Mouse (Mus musculus): ENCODE measurements around the gene Elavl4. TPM values are rescaled to one million over a fixed set of nuclear protein-coding genes. Genes with fewer than 3 reads are reported as not detected.
A peak's percentile ranks its signal among the peaks of the same experiment; 100 is the strongest.

Gene Elavl4
- polyA plus RNA-seq (2014; fragmentation: Nextera tagmentation; extraction: Ambion mirVana) = 317 and 378 TPM in 2 replicates

DNA sequence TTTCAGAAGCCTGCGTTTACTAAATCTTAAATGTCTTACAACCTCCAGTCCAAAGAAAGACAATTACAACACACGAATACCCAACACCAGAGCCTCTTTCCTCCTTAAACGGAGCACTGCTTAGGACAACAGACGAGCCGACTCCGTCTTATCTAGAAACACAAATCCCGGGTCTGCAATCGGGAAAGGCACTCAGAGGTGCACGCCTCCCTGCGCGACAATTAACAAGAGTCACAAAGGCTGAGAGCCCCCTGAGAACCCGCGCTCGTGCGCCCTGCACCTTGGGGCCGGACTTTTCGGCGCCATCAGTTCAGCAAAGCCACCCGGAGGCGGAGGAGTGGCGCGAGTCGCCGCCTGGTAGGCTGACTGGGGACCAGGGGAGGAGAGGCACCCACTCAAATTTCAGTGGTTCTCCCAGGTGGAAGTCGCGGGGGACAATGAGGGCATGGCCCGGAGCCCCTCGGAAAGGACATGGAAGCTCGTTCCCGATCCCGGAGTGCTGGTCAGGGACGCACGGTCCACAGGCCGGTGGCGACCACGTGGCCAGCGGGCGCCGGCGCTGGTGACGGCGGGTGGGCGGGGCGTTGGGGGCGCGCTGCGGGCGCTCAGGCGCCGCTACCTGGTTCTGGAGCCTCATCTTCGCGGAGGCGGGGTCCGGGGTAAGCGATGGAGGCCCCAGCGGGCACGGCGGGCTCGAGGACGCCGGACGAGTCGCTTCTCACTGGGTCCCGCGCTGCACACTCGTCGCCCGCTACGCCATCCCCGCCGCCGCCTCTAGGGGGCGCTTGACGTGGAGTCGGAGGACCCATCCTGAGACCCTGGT is at the start of gene Elavl4:
Gene Elavl4, minus strand, starts transcription at position 732 of the 823 bp plus-strand sequence.
- Histone ChIP-seq H3K4me1 (ENCODE audit: control insufficient read depth, insufficient read depth, low read length) (no peaks in the 10 kb centered on the region), H3K36me3 (ENCODE audit: control insufficient read depth, insufficient read depth, low read length) (no peaks in the 10 kb centered on the region), H3K9me3 (ENCODE audit: control insufficient read depth, low read length) (no peaks in the 10 kb centered on the region), H3K4me2 (ENCODE audit: low read depth) (peak within 1 kb of the TSS; percentile 80), H3K27me3 (ENCODE audit: control insufficient read depth, insufficient read depth, low read length) (no peaks in the 10 kb centered on the region), H3K4me3 (ENCODE audit: low read depth, low read length) (peak within 1 kb of the TSS; percentile 62), H3K9ac (ENCODE audit: low read length) (peak within 1 kb of the TSS; percentile 83), H3K27ac (ENCODE audit: low read depth, low read length) (peak within 1 kb of the TSS; percentile 76)
- DNase-seq (ENCODE audit: low spot score) = peak; percentile 93
- ATAC-seq (ENCODE audit: insufficient read depth, low FRiP score, low TSS enrichment) = peak; percentile 96
- WGBS = under 1% methylated on average over 75 of the region's 75 CpGs

DNA sequence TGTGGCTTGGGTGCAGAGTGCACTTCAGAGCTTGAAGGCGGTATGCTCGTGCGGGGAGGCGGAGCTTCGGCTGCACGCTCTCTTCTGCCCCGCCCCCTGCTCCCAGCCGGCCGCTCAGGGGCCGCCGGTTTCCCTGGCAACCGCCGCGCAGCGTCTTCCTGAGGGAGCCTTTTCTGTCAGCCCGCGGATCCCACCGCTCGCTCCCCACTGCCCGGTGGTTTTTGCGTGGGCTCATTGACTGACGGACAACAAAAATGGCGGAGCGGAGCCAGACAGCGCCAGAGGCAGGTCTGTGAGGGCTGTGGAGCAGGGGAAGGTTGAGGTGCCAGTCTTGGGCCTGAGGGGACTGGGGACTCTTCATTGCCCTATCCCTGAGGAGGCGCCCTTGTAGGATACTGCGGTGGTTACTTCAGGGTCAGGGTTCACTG is 45.9 kb upstream of the Elavl4 start, which contains the start of gene Agbl4:
Gene Agbl4, plus strand, starts transcription at position 44 of the 428 bp plus-strand sequence.
- Histone ChIP-seq H3K4me3 (ENCODE audit: low read depth, low read length) (peak within 1 kb of the TSS; percentile 46), H3K9me3 (ENCODE audit: control insufficient read depth, low read length) (no peaks in the 10 kb centered on the region), H3K4me1 (ENCODE audit: control insufficient read depth, insufficient read depth, low read length) (no peaks in the 10 kb centered on the region), H3K36me3 (ENCODE audit: control insufficient read depth, insufficient read depth, low read length) (no peaks in the 10 kb centered on the region), H3K27me3 (ENCODE audit: control insufficient read depth, insufficient read depth, low read length) (no peaks in the 10 kb centered on the region), H3K4me2 (ENCODE audit: low read depth) (peak within 1 kb of the TSS; percentile 69), H3K9ac (ENCODE audit: low read length) (peak within 1 kb of the TSS; percentile 53), H3K27ac (ENCODE audit: low read depth, low read length) (no peak within 1 kb of the TSS)
- ATAC-seq (ENCODE audit: insufficient read depth, low FRiP score, low TSS enrichment) (peak; percentile 99), DNase-seq (ENCODE audit: low spot score) (peak; percentile 89)
- under 1% methylated on average over 27 of the region's 27 CpGs for WGBS

DNA sequence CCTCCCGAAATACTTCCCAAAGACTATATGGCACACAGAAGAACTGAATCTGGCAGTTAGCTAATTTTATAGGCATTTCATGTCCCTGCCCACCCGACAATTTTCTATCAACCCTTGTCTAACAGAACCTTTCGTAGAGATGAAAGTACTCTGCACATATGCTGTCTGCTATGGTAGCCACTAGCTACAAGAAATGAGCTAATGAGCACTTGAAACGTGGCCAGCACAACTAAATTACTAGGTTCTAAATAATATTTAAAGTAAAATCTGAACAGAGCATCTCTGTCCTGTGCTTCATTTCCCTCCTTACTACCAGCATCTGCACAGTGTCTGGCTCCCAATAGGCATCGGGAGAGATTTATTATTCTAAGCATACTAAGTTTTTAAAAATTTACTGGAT is 44.5 kb upstream of the Elavl4 start:
- Histone ChIP-seq H3K4me1 (ENCODE audit: control insufficient read depth, insufficient read depth, low read length) (no peaks in the 10 kb centered on the region), H3K27me3 (ENCODE audit: control insufficient read depth, insufficient read depth, low read length) (no peaks in the 10 kb centered on the region), H3K36me3 (ENCODE audit: control insufficient read depth, insufficient read depth, low read length) (no peaks in the 10 kb centered on the region), H3K4me2 (ENCODE audit: low read depth) (no peak overlapping the region), H3K27ac (ENCODE audit: low read depth, low read length) (no peak overlapping the region), H3K4me3 (ENCODE audit: low read depth, low read length) (no peak overlapping the region), H3K9me3 (ENCODE audit: control insufficient read depth, low read length) (no peaks in the 10 kb centered on the region), H3K9ac (ENCODE audit: low read length) (no peak overlapping the region)
- DNase-seq (ENCODE audit: low spot score) = no peak
- WGBS = 86% methylated on average over 5 of the region's 5 CpGs
- no peak for ATAC-seq (ENCODE audit: insufficient read depth, low FRiP score, low TSS enrichment)

DNA sequence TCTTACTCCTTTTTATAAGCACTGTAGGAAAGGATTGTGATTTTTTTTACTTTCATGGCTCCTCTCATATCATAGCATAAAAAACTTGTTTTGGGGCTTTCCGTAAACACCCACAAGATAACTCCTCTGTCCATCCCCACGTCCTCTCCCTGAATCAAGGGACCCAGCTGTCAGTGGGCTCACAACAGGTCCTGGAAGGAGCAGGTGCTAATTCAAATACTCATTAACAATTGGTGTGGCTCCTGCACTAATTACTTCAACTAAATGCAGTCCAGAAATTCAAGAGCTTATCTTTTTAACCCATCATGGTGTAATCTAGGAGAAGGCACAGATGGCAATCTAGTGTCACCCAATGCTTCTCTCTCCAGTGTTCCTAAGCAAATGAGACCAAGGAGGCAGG is 8.9 kb upstream of the Elavl4 start:
- 82% methylated on average over 2 of the region's 2 CpGs for WGBS
- H3K9me3 ChIP-seq (ENCODE audit: control insufficient read depth, low read length) = no peaks in the 10 kb centered on the region
- no peaks in the 10 kb centered on the region for H3K4me1 ChIP-seq (ENCODE audit: control insufficient read depth, insufficient read depth, low read length)
- no peaks in the 10 kb centered on the region for H3K36me3 ChIP-seq (ENCODE audit: control insufficient read depth, insufficient read depth, low read length)
- H3K4me3 ChIP-seq (ENCODE audit: low read depth, low read length) = no peak overlapping the region
- no peak for DNase-seq (ENCODE audit: low spot score)
- ATAC-seq (ENCODE audit: insufficient read depth, low FRiP score, low TSS enrichment) = no peak
- H3K9ac ChIP-seq (ENCODE audit: low read length) = no peak overlapping the region
- no peaks in the 10 kb centered on the region for H3K27me3 ChIP-seq (ENCODE audit: control insufficient read depth, insufficient read depth, low read length)
- no peak overlapping the region for H3K27ac ChIP-seq (ENCODE audit: low read depth, low read length)
- H3K4me2 ChIP-seq (ENCODE audit: low read depth) = no peak overlapping the region

DNA sequence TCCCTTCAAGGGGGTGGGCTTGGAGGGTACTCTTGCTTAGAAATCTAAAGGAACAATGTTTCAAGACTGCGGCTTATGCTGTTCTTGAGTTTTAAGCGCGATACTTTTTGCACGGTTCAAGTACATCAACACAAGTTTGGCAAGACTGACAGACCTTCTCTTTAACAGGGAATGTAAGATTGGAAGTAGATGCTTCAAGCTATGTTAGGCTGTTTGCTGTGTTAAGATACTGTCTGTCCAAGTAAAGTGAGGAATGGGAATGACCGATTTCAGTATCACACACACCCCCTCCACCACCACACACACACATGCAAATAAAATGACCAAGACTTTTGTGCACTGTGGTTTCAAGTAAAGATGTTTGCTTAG is 276 bp upstream of the Elavl4 start:
- 10% methylated on average over 5 of the region's 5 CpGs for WGBS
- Histone ChIP-seq H3K4me1 (ENCODE audit: control insufficient read depth, insufficient read depth, low read length) (no peaks in the 10 kb centered on the region), H3K9me3 (ENCODE audit: control insufficient read depth, low read length) (no peaks in the 10 kb centered on the region), H3K9ac (ENCODE audit: low read length) (peak overlapping the region; percentile 83), H3K27ac (ENCODE audit: low read depth, low read length) (peak overlapping the region; percentile 76), H3K27me3 (ENCODE audit: control insufficient read depth, insufficient read depth, low read length) (no peaks in the 10 kb centered on the region), H3K4me2 (ENCODE audit: low read depth) (peak overlapping the region; percentile 80), H3K36me3 (ENCODE audit: control insufficient read depth, insufficient read depth, low read length) (no peaks in the 10 kb centered on the region), H3K4me3 (ENCODE audit: low read depth, low read length) (peak overlapping the region; percentile 62)
- DNase-seq (ENCODE audit: low spot score) (no peak), ATAC-seq (ENCODE audit: insufficient read depth, low FRiP score, low TSS enrichment) (peak; percentile 18)

DNA sequence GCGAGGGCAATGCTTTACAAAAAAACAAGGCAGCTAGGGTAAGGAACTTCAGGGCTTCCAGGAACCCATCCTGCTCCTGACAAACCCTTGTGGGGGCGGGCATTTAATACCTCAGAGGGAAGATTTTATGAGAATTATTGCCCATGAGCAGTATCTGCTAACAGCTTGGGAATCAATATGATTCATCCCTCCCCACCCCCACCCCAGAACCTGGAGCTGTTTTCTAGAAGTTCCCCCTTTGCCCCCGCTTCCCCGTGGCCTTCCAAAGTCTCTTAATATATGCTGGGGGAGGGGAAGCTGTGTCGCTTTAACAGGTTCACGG is 892 bp downstream of the Elavl4 start:
- H3K27ac ChIP-seq (ENCODE audit: low read depth, low read length) = peak overlapping the region; percentile 76; the same call in 1 of the 2 replicates
- H3K9ac ChIP-seq (ENCODE audit: low read length) = peak overlapping the region; percentile 83
- H3K36me3 ChIP-seq (ENCODE audit: control insufficient read depth, insufficient read depth, low read length) = no peaks in the 10 kb centered on the region
- H3K4me3 ChIP-seq (ENCODE audit: low read depth, low read length) = peak overlapping the region; percentile 62
- DNase-seq (ENCODE audit: low spot score) (no peak), ATAC-seq (ENCODE audit: insufficient read depth, low FRiP score, low TSS enrichment) (peak; percentile 7)
- no peaks in the 10 kb centered on the region for H3K27me3 ChIP-seq (ENCODE audit: control insufficient read depth, insufficient read depth, low read length)
- no peaks in the 10 kb centered on the region for H3K4me1 ChIP-seq (ENCODE audit: control insufficient read depth, insufficient read depth, low read length)
- 9% methylated on average over 6 of the region's 6 CpGs for WGBS
- peak overlapping the region; percentile 80 for H3K4me2 ChIP-seq (ENCODE audit: low read depth)
- H3K9me3 ChIP-seq (ENCODE audit: control insufficient read depth, low read length) = no peaks in the 10 kb centered on the region

DNA sequence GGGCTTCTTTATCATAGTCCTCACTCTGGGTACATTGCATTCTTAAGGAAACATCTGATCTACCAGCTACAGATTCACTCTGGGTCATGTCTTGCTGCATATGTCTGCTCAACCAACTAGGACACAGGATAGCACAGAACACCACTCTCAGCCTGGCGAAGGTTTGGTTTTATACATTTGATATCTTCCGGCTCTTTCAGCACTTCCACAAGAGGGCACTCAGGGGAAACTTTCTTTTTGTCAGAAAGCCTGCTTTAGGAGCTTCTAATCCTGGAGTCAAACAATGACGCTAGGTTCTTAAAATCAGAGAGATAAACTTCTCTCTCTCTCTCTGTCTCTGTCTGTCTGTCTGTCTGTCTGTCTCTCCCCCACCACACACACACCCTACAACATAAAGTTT is 27.8 kb downstream of the Elavl4 start:
- H3K4me3 ChIP-seq (ENCODE audit: low read depth, low read length) = no peak overlapping the region
- no peak overlapping the region for H3K27ac ChIP-seq (ENCODE audit: low read depth, low read length)
- H3K4me1 ChIP-seq (ENCODE audit: control insufficient read depth, insufficient read depth, low read length) = no peaks in the 10 kb centered on the region
- DNase-seq (ENCODE audit: low spot score) = no peak
- H3K27me3 ChIP-seq (ENCODE audit: control insufficient read depth, insufficient read depth, low read length) = no peaks in the 10 kb centered on the region
- H3K4me2 ChIP-seq (ENCODE audit: low read depth) = no peak overlapping the region
- H3K9me3 ChIP-seq (ENCODE audit: control insufficient read depth, low read length) = no peaks in the 10 kb centered on the region
- WGBS = 69% methylated on average over 3 of the region's 3 CpGs
- no peak for ATAC-seq (ENCODE audit: insufficient read depth, low FRiP score, low TSS enrichment)
- H3K36me3 ChIP-seq (ENCODE audit: control insufficient read depth, insufficient read depth, low read length) = no peaks in the 10 kb centered on the region
- H3K9ac ChIP-seq (ENCODE audit: low read length) = no peak overlapping the region

DNA sequence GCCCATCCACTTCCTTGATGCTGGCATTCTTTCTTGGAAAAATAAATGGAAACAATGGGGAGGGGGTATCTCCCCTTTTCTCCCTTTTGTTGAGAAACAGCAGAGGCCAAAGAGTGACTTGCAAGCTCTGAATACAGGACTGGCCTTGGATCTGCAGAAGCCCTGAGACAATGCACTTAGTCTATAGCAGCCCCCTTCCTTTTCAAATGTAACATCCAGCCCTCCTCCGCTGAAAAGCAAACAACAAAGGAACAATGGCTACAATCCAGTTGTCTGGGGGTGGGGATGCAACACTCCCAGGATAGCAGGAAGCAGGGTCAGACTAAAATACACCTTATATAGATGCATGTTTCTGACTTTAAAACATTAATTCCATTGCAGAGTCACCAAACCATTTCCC is 39.6 kb downstream of the Elavl4 start:
- Histone ChIP-seq H3K4me1 (ENCODE audit: control insufficient read depth, insufficient read depth, low read length) (no peaks in the 10 kb centered on the region), H3K36me3 (ENCODE audit: control insufficient read depth, insufficient read depth, low read length) (no peaks in the 10 kb centered on the region), H3K9me3 (ENCODE audit: control insufficient read depth, low read length) (no peaks in the 10 kb centered on the region), H3K27ac (ENCODE audit: low read depth, low read length) (no peak overlapping the region), H3K9ac (ENCODE audit: low read length) (no peak overlapping the region), H3K4me3 (ENCODE audit: low read depth, low read length) (no peak overlapping the region), H3K27me3 (ENCODE audit: control insufficient read depth, insufficient read depth, low read length) (no peaks in the 10 kb centered on the region), H3K4me2 (ENCODE audit: low read depth) (no peak overlapping the region)
- DNase-seq (ENCODE audit: low spot score) (no peak), ATAC-seq (ENCODE audit: insufficient read depth, low FRiP score, low TSS enrichment) (no peak)
- WGBS = 6% methylated on average over 1 of the region's 1 CpGs

DNA sequence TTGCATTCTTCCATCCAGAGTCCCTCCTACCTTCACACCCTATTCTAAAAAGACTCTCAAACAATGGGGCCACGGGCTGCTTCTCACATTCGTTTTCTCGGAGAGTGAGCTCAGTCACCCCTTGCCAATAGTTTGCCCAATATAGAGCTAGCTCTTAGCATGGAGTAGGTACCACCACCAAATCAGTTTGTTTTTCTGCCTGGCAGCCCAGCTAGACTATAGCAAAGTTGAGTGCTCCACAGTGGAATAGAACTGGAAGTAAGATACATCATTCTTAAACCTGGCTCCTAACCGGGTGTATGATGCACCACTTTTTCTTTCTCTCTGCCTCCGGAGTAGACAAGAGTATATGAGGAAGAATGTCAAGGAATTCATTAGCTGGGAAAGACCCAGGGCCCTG is 44.7 kb downstream of the Elavl4 start:
- H3K4me2 ChIP-seq (ENCODE audit: low read depth) = no peak overlapping the region
- DNase-seq (ENCODE audit: low spot score) (no peak), ATAC-seq (ENCODE audit: insufficient read depth, low FRiP score, low TSS enrichment) (no peak)
- H3K9ac ChIP-seq (ENCODE audit: low read length) = no peak overlapping the region
- no peaks in the 10 kb centered on the region for H3K36me3 ChIP-seq (ENCODE audit: control insufficient read depth, insufficient read depth, low read length)
- H3K27ac ChIP-seq (ENCODE audit: low read depth, low read length) = no peak overlapping the region
- H3K4me1 ChIP-seq (ENCODE audit: control insufficient read depth, insufficient read depth, low read length) = no peaks in the 10 kb centered on the region
- H3K9me3 ChIP-seq (ENCODE audit: control insufficient read depth, low read length) = no peaks in the 10 kb centered on the region
- no peak overlapping the region for H3K4me3 ChIP-seq (ENCODE audit: low read depth, low read length)
- WGBS = 60% methylated on average over 5 of the region's 5 CpGs
- H3K27me3 ChIP-seq (ENCODE audit: control insufficient read depth, insufficient read depth, low read length) = no peaks in the 10 kb centered on the region
